Mouse (Mus musculus) heart, postnatal 0 days (tissue): Measurements from ENCODE around the gene Lrrc47. TPM values are rescaled to one million over a fixed set of nuclear protein-coding genes. Genes with fewer than 3 reads are reported as not detected.

Experiments used
- ATAC-seq: fragments of 200-750 bp; cut with Nextera tagmentation; 2 replicates; pipeline ENCODE4 v1.8.0; 2017; ENCODE audit warnings: low read depth, moderate number of reproducible peaks, moderate library complexity; ENCODE audit not compliant: insufficient read depth
- DNase-seq: peaks from one replicate; pipeline ENCODE4 v3.0.0-alpha.2; 2016; ENCODE audit warnings: low spot score
- H3K27ac ChIP-seq: fragments of 300-500 bp; sonication (generic); 2 replicates; pipeline ENCODE4 v1.5.1; 2014; ENCODE audit warnings: low read depth, mild to moderate bottlenecking
- H3K27me3 ChIP-seq: fragments of 300-500 bp; sonication (generic); 2 replicates; pipeline ENCODE4 v1.6.1; 2014; ENCODE audit warnings: low read length, mixed read lengths; ENCODE audit not compliant: control insufficient read depth, insufficient read depth
- H3K36me3 ChIP-seq: fragments of 300-500 bp; sonication (generic); replicated peaks from 2 replicates; pipeline ENCODE4 v1.6.1; 2014; ENCODE audit warnings: low read length, mixed read lengths; ENCODE audit not compliant: control insufficient read depth, insufficient read depth
- H3K4me1 ChIP-seq: fragments of 300-500 bp; sonication (generic); 2 replicates; pipeline ENCODE4 v1.6.1; 2014; ENCODE audit warnings: antibody characterized with exemption; ENCODE audit not compliant: control insufficient read depth, insufficient read depth
- H3K4me2 ChIP-seq: fragments of 300-500 bp; sonication (generic); 2 replicates; pipeline ENCODE4 v1.6.1; 2014; ENCODE audit warnings: low read depth, mild to moderate bottlenecking, low read length, moderate library complexity
- H3K4me3 ChIP-seq: fragments of 300-500 bp; sonication (generic); 2 replicates; pipeline ENCODE4 v1.5.1; 2014; ENCODE audit warnings: low read depth, low read length
- H3K9ac ChIP-seq: fragments of 300-500 bp; sonication (generic); replicated peaks from 2 replicates; pipeline ENCODE4 v1.6.1; 2014; ENCODE audit warnings: low read depth, low read length, mixed read lengths
- H3K9me3 ChIP-seq: fragments of 300-500 bp; sonication (generic); replicated peaks from 2 replicates; pipeline ENCODE4 v1.6.1; 2016; ENCODE audit warnings: low read length; ENCODE audit not compliant: control insufficient read depth
- CTCF ChIP-seq: IDR thresholded peaks from 2 replicates; pipeline ENCODE4 v1.5.1; 2016; ENCODE audit warnings: antibody characterized with exemption, control low read depth, low read depth
- EP300 ChIP-seq: IDR thresholded peaks from 2 replicates; pipeline ENCODE4 v1.6.1; 2016; ENCODE audit warnings: antibody characterized with exemption, low read depth
- WGBS: fragments of 180-500 bp; shearing (Covaris S2); extraction: QIAGEN DNeasy Blood & Tissue Kit; methylation state at CpG from one replicate; pipeline ENCODE4 v1.1.7; 2014; 5-methylcytosine and 5-hydroxymethylcytosine counted together
- polyA plus RNA-seq: library from polyadenylated mRNA; unstranded; fragments of >200 nt; fragmentation: Nextera tagmentation; extraction: Ambion mirVana; gene quantifications from 2 replicates; pipeline ENCODE4 v1.2.1, GENCODE M21; 2015
- total RNA-seq: library from RNA; depleted of rRNA; stranded (reverse); fragments of >200 nt; gene quantifications from 2 replicates; pipeline ENCODE4 v1.2.3, GENCODE M21; 2014; ENCODE audit warnings: low replicate concordance

Gene Lrrc47
- total and polyA plus RNA-seq, 2 experiments from 2014 or later = 12.2 to 13.4 TPM

GRCm38 (mm10) chr4:153992715-153993114 is 18.8 kb upstream of the Lrrc47 start:
- no peaks in the 10 kb centered on the region for H3K9me3 ChIP-seq
- DNase-seq = no peak
- peaks cover 87% of the 10 kb centered on the region for H3K36me3 ChIP-seq
- no peak overlapping the region for H3K4me3 ChIP-seq
- TF ChIP-seq CTCF (no peak), EP300 (no peak)
- no peak; the same call in 1 of the 2 replicates for ATAC-seq
- no peaks in the 10 kb centered on the region for H3K27me3 ChIP-seq
- H3K4me1 ChIP-seq = no peaks in the 10 kb centered on the region
- no peak overlapping the region for H3K9ac ChIP-seq
- H3K27ac ChIP-seq = no peak overlapping the region
- WGBS = 85% methylated on average over 10 of the region's 10 CpGs
- no peak overlapping the region for H3K4me2 ChIP-seq

- Histone ChIP-seq H3K9ac (no peak overlapping the region), H3K27ac (no peak overlapping the region), H3K4me3 (no peak overlapping the region), H3K27me3 (no peaks in the 10 kb centered on the region), H3K4me2 (no peak overlapping the region), H3K4me1 (no peaks in the 10 kb centered on the region), H3K36me3 (peaks cover 87% of the 10 kb centered on the region), H3K9me3 (no peaks in the 10 kb centered on the region)
- WGBS = 89% methylated on average over 8 of the region's 8 CpGs
- DNase-seq (no peak), ATAC-seq (no peak)
- TF ChIP-seq CTCF = no peak
- TF ChIP-seq EP300 = no peak
Measured at GRCm38 (mm10) chr4:153993505-153993904, 18.0 kb upstream of the Lrrc47 start.

- Histone ChIP-seq H3K27me3 (no peaks in the 10 kb centered on the region), H3K4me1 (no peaks in the 10 kb centered on the region), H3K4me2 (no peak overlapping the region), H3K36me3 (peaks cover 50% of the 10 kb centered on the region), H3K9me3 (no peaks in the 10 kb centered on the region), H3K27ac (no peak overlapping the region), H3K4me3 (no peak overlapping the region), H3K9ac (no peak overlapping the region)
- TF ChIP-seq CTCF (no peak), EP300 (no peak)
- ATAC-seq = no peak
- no peak for DNase-seq
- 92% methylated on average over 5 of the region's 5 CpGs for WGBS
Measured at GRCm38 (mm10) chr4:154005488-154005887, 6.0 kb upstream of the Lrrc47 start.

GRCm38 (mm10) chr4:154006264-154006663 is 5.3 kb upstream of the Lrrc47 start:
- no peak for ATAC-seq
- Histone ChIP-seq H3K27me3 (no peaks in the 10 kb centered on the region), H3K36me3 (peaks cover 50% of the 10 kb centered on the region), H3K4me2 (no peak overlapping the region), H3K4me1 (peaks cover 3% of the 10 kb centered on the region; the same call in 1 of the 2 replicates), H3K4me3 (no peak overlapping the region), H3K9me3 (no peaks in the 10 kb centered on the region), H3K27ac (no peak overlapping the region), H3K9ac (no peak overlapping the region)
- TF ChIP-seq CTCF = no peak
- no peak for TF ChIP-seq EP300
- WGBS = 88% methylated on average over 6 of the region's 6 CpGs
- no peak for DNase-seq

- no peak overlapping the region for H3K4me2 ChIP-seq
- DNase-seq (no peak), ATAC-seq (no peak)
- H3K27me3 ChIP-seq = no peaks in the 10 kb centered on the region
- no peak for TF ChIP-seq CTCF
- no peak for TF ChIP-seq EP300
- H3K27ac ChIP-seq = no peak overlapping the region
- H3K9ac ChIP-seq = no peak overlapping the region
- no peaks in the 10 kb centered on the region for H3K9me3 ChIP-seq
- H3K4me3 ChIP-seq = no peak overlapping the region
- peaks cover 10% of the 10 kb centered on the region for H3K4me1 ChIP-seq
- 57% methylated on average over 4 of the region's 4 CpGs for WGBS
- H3K36me3 ChIP-seq = peaks cover 42% of the 10 kb centered on the region
Measured at GRCm38 (mm10) chr4:154007759-154008158, 3.8 kb upstream of the Lrrc47 start.
